Mouse (Mus musculus) liver, postnatal 0 days (tissue): Measurements from ENCODE around the gene Ccdc73.

Experiments
- CTCF ChIP-seq: sonication (generic); IDR thresholded peaks from 2 replicates; pipeline ENCODE4 v1.5.1; 2016; ENCODE audit warnings: antibody characterized with exemption, low read depth
- EP300 ChIP-seq: IDR thresholded peaks from 2 replicates; pipeline ENCODE4 v1.6.1; 2016; ENCODE audit warnings: antibody characterized with exemption, low read depth, mild to moderate bottlenecking

- peak; percentile 51 for TF ChIP-seq CTCF
- no peak for TF ChIP-seq EP300
Measured at GRCm38 (mm10) chr2:104849276-104849990, 18.2 kb upstream of the Ccdc73 start, which contains the start of gene Prrg4.
